Mouse (Mus musculus): ENCODE data around the gene Calr3. TPM values are rescaled to one million over a fixed set of nuclear protein-coding genes. Genes with fewer than 3 reads are reported as not detected.

The Calr3 gene
- not detected in 2 replicates for total RNA-seq (2023)

DNA sequence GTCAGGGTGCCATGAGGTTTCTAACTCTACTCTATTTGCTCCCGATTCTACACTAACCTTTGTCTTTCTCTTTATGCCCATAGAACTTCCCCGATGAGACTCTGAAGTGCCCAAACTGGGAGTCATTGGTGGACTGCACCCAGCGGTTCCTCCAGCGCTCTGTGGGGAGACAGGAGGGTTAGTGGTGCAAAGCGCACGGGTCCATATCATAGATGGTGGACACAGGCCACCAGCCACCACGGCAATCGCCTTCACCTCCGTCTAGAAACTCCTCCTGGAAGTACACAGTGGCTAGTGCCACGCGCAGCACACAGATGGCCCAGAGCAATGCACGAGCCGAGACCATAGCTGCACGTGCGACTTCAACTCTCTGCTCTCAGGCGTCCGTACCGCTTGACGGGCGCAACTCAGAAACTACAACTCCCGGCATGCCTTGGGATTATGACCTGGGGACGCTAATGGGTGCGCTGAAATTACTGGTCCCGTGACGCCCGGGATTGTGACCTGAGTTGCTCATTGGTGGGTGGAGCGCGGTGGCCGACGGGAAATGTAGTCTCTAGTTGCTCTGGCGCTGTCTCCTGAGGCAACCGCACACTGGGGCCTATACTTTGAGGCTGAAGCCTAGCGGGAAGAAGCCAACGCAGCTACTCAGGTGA is at the start of gene Calr3, which contains the start of gene 1700030K09Rik:
Gene Calr3, minus strand, starts transcription at position 533 of the 656 bp plus-strand sequence.
Gene 1700030K09Rik, plus strand, starts transcription at position 543 of the 656 bp plus-strand sequence.

GRCm38 (mm10) chr8:72491680-72492621 is 48.3 kb upstream of the Calr3 start, which contains the start of gene Slc35e1:
Gene Slc35e1, minus strand, starts transcription at chr8:72492614.

GRCm38 (mm10) chr8:72474826-72475546 is 31.3 kb upstream of the Calr3 start, which contains the start of gene Cherp:
Gene Cherp, minus strand, starts transcription at chr8:72475226.

GRCm38 (mm10) chr8:72421362-72422335 is 22.0 kb downstream of the Calr3 start, which contains the start of gene Eps15l1:
Gene Eps15l1, minus strand, starts transcription at chr8:72421460.

Other genes with a start within 250 kb of the Calr3 start
- 0.88 and 1.3 TPM in 2 replicates for gene Cib3, start 231.0 kb downstream of the Calr3 start, total RNA-seq (2023)
- not detected in 2 replicates for gene Gm11034, start 230.2 kb downstream of the Calr3 start, total RNA-seq (2023)
- gene Fam32a, start 224.1 kb downstream of the Calr3 start, total RNA-seq (2023), result 102 and 118 TPM in 2 replicates
- gene Ap1m1, start 203.9 kb downstream of the Calr3 start, total RNA-seq (2023), result 156 and 168 TPM in 2 replicates
- gene Gm10282, start 138.6 kb downstream of the Calr3 start, total RNA-seq (2023), result 63.1 and 91.0 TPM in 2 replicates
- gene Klf2, start 124.8 kb downstream of the Calr3 start, total RNA-seq (2023), result 2,209 and 2,764 TPM in 2 replicates
- 46.0 and 60.4 TPM in 2 replicates for gene Eps15l1, start 22.4 kb downstream of the Calr3 start, total RNA-seq (2023)
- 0.79 and 1.6 TPM in 2 replicates for gene 1700030K09Rik, start within 50 bp of the Calr3 start, total RNA-seq (2023)
- gene Cherp, start 31.4 kb upstream of the Calr3 start, total RNA-seq (2023), result 62.2 and 65.7 TPM in 2 replicates
- 147 and 157 TPM in 2 replicates for gene Slc35e1, start 48.7 kb upstream of the Calr3 start, total RNA-seq (2023)
- 13.2 and 16.7 TPM in 2 replicates for gene Med26, start 104.4 kb upstream of the Calr3 start, total RNA-seq (2023)
- 117 and 121 TPM in 2 replicates for gene Smim7, start 127.2 kb upstream of the Calr3 start, total RNA-seq (2023)
- gene Tmem38a, start 128.2 kb upstream of the Calr3 start, total RNA-seq (2023), result 22.8 and 23.8 TPM in 2 replicates
- 0.41 and 0.47 TPM in 2 replicates for gene Nwd1, start 202.8 kb upstream of the Calr3 start, total RNA-seq (2023)